Mouse (Mus musculus) cortical plate, adult 2 months (tissue): ENCODE measurements at regions not wholly inside any gene's neighbourhood (a gene's known extent, or its start where the extent isn't known, plus 50 kb on each side); places are given as distances from the start of the nearest gene placed in this dataset.
A peak's percentile ranks its signal among the peaks of the same experiment; 100 is the strongest.

ENCODE experiments used
- H3K27ac ChIP-seq: fragments of 200-500 bp; 2 replicates; pipeline ENCODE4 v1.5.1; 2012; ENCODE audit warnings: low read length, control low read depth, inconsistent platforms; ENCODE audit not compliant: insufficient read depth
- H3K4me1 ChIP-seq: fragments of 200-500 bp; 2 replicates; pipeline ENCODE4 v1.6.1; 2011; ENCODE audit warnings: low read length; ENCODE audit not compliant: control insufficient read depth, insufficient read depth
- H3K4me3 ChIP-seq: fragments of 200-500 bp; 2 replicates; pipeline ENCODE4 v1.5.1; 2011; ENCODE audit warnings: mild to moderate bottlenecking, low read length, control low read depth; ENCODE audit not compliant: insufficient read depth
- CTCF ChIP-seq: fragments of 200-500 bp; IDR thresholded peaks from 2 replicates; pipeline ENCODE4 v1.5.1; 2011; ENCODE audit warnings: mild to moderate bottlenecking, control low read depth, low read length; ENCODE audit not compliant: insufficient read depth; ENCODE audit errors: extremely low read depth
- POLR2A ChIP-seq: fragments of 200-500 bp; IDR thresholded peaks from 2 replicates; pipeline ENCODE4 v1.6.1; 2011; ENCODE audit warnings: mild to moderate bottlenecking, low read length, control low read depth; ENCODE audit not compliant: insufficient read depth; ENCODE audit errors: extremely low read depth

- TF ChIP-seq POLR2A (no peak), CTCF (peak; percentile 73)
- Histone ChIP-seq H3K4me3 (no peak overlapping the region), H3K27ac (no peak overlapping the region)
These were observed 116.1 kb upstream of the Olig3 start for GRCm38 (mm10) chr10:19240102-19240759.

DNA sequence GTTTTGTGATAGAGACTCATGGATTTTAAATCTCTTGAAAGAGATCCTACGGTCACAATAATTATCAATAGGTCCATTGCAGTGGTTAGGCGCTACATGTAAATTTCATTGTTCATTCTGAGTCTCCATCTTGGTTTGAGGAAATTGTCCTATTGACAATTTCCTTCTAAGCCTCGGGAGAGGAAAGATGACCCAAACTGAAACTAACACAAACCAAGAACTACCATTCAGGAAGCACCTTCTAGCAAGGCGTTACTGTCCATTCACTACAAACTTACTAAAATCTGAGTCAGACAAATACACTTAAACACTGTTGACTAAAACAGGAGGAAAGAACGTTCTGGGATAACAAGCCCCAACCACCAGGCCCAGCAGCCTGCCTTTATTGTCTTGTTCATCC lies 140.1 kb upstream of the Olig3 start:
- Histone ChIP-seq H3K4me1 (no peaks in the 10 kb centered on the region), H3K27ac (no peak overlapping the region), H3K4me3 (no peak overlapping the region)
- TF ChIP-seq POLR2A = no peak
- no peak for TF ChIP-seq CTCF

More at GRCm38 (mm10) chr10:19240102-19240759, 116.1 kb upstream of the Olig3 start:
- no peaks in the 10 kb centered on the region for H3K4me1 ChIP-seq

DNA sequence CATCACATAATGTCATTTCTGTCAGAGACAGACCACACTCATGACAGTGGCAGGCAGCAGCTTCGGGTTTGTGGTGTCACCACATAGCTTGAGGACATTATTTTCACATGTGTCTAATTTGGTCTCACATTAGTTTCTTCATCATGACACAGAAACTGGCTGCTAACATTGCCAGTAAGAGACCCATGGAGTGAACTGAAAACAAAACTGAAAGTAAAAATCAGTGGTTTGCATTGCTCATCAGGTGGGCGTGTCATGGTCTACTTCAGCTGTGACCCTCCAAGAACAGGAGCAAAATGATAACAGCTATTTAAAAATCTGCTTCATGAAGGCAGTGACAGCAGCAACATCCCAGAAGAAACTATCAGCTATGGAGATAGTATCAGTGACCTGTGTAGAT lies 146.6 kb upstream of the Olig3 start:
- no peak overlapping the region for H3K27ac ChIP-seq
- TF ChIP-seq POLR2A = no peak
- no peak for TF ChIP-seq CTCF

GRCm38 (mm10) chr10:19208101-19208722 lies 148.1 kb upstream of the Olig3 start:
- TF ChIP-seq POLR2A (no peak), CTCF (no peak)
- Histone ChIP-seq H3K4me3 (no peak overlapping the region), H3K27ac (no peak overlapping the region), H3K4me1 (no peaks in the 10 kb centered on the region)

More for the DNA sequence above, 146.6 kb upstream of the Olig3 start:
- no peaks in the 10 kb centered on the region for H3K4me1 ChIP-seq
- no peak overlapping the region for H3K4me3 ChIP-seq

DNA sequence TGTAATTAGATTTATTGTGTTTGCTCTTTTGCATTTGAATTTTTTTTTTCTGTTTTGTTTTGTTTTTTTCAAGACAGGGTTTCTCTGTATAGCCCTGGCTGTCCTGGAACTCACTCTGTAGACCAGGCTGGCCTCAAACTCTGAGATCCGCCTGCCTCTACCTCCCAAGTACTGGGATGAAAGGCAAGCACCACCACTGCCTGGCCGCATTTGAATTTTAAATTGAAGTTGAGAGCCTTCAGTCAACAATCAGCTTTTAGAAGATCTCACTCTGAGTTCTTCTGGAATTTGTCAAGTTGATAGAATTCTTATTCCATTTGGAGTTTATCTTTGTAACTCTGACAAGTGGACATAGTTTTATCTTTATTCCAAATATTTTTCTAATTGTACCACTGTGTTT lies 148.8 kb upstream of the Olig3 start:
- no peak overlapping the region for H3K4me3 ChIP-seq
- H3K4me1 ChIP-seq = no peaks in the 10 kb centered on the region
- no peak overlapping the region for H3K27ac ChIP-seq
- TF ChIP-seq POLR2A (no peak), CTCF (no peak)

DNA sequence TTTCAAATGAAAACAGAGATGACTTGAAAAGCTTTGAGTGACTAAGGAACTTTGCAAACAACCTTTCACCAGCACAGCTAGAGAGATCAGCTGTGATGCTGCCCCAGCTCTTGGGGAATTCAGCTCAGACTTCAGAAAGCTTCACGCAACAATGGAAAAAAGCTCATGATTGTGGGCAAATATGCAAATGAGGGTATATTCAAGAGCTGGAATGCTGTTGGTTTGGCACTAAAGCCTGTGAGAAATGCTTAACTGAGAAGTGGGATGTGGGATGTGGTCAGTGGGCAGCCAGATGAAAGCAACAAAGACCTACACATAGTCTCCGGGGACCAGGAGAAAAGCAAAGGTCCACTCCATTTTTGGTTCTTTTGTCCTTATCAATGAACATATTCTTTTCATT lies 156.0 kb upstream of the Olig3 start:
- H3K4me1 ChIP-seq = no peaks in the 10 kb centered on the region
- no peak for TF ChIP-seq CTCF
- TF ChIP-seq POLR2A = no peak
- H3K27ac ChIP-seq = no peak overlapping the region
- no peak overlapping the region for H3K4me3 ChIP-seq

GRCm38 (mm10) chr10:19195676-19196075 lies 160.7 kb upstream of the Olig3 start:
- no peaks in the 10 kb centered on the region for H3K4me1 ChIP-seq
- TF ChIP-seq POLR2A = no peak
- TF ChIP-seq CTCF = no peak
- H3K27ac ChIP-seq = no peak overlapping the region
- no peak overlapping the region for H3K4me3 ChIP-seq

DNA sequence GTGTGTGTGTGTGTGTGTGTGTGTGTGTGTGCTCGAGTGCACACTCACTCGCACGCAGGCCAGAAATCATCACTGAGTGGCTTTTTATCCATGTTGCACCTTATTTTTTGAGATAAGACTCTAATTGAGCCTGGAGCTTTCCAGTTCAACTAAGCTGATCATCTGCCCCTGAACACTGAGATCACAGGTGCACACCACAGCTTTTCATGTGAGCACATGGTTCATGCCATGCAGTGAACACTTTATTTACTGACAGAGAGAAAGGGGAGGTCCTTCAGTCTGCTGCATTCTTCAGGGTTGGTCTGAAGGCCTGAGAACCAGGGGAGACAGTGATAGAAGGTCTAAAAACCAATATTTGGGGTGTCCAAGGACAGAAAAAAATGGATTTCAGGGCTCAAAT lies 161.7 kb upstream of the Olig3 start:
- H3K27ac ChIP-seq = no peak overlapping the region
- no peak overlapping the region for H3K4me3 ChIP-seq
- no peaks in the 10 kb centered on the region for H3K4me1 ChIP-seq
- TF ChIP-seq POLR2A (no peak), CTCF (no peak)

DNA sequence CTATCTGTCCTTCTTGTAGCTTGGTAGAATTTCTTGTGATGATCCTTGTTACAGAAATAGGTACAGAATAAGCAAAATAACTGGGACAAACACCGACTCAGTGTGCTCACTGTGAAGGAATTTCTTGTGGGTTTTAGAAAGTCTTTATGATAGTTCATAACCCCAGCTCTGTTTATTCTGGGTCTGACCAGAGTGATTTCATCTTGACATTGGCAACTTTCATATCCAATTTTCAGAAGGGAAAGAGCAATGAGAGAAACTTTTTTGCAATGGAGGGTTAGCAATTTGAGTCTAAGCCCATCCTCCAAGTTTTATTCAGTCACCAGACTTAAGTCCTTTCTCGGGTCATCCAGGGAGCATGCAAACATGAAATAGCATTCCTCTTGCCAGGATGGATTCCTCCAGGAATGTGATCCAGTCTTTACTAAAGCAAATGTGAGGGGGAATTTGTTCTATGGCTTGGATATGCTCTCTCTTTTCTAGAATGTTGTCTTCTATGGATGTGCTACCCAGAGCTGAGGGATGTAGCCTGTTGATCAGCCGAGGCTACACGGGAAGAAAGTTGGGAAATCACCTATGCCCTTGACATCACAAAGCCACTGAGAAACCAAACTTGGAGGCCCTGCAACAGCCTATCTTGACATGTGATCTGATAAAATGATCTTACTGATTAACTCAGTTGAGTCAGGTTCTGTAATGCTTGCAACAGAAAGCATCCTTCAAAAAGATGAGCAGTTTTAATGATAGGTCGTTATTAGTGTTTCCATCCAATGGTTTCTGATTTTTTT lies 163.2 kb upstream of the Olig3 start:
- Histone ChIP-seq H3K27ac (no peak overlapping the region), H3K4me3 (no peak overlapping the region), H3K4me1 (no peaks in the 10 kb centered on the region)
- TF ChIP-seq POLR2A (no peak), CTCF (no peak)

- no peaks in the 10 kb centered on the region for H3K4me1 ChIP-seq
- TF ChIP-seq POLR2A (no peak), CTCF (no peak)
- no peak overlapping the region for H3K27ac ChIP-seq
- no peak overlapping the region for H3K4me3 ChIP-seq
These were observed 164.1 kb upstream of the Olig3 start for GRCm38 (mm10) chr10:19192221-19192620.
